Mouse (Mus musculus): ENCODE measurements at regions not wholly inside any gene's neighbourhood (a gene's known extent, or its start where the extent isn't known, plus 50 kb on each side); places are given as distances from the start of the nearest gene placed in this dataset.
A peak's percentile ranks its signal among the peaks of the same experiment; 100 is the strongest.
"Not testable (repeated sequence)": the region's sequence is repeated elsewhere in the genome, so short reads cannot be mapped to it uniquely, and the experiment has no call there.

DNA sequence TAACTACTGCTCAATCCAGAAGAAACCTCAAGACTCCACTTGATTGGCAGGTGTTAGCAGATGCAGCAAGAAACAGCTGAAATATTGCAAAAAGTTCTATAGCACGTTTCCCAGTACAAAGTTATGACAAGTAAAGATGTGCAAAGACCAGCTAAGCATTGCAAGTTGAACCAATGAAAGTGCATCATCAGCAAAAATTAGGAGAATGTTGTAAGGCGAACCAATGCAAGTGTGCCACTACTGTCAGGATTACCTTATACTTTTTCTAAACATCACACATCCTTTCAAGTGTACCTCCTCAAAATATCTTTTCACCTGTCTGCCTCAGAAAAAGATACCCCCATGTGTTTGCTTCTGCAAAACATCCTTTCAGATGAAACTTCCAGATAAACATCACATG is 244.7 kb downstream of the Slco6d1 start:
- WGBS, result 85% methylated on average over 2 of the region's 2 CpGs

DNA sequence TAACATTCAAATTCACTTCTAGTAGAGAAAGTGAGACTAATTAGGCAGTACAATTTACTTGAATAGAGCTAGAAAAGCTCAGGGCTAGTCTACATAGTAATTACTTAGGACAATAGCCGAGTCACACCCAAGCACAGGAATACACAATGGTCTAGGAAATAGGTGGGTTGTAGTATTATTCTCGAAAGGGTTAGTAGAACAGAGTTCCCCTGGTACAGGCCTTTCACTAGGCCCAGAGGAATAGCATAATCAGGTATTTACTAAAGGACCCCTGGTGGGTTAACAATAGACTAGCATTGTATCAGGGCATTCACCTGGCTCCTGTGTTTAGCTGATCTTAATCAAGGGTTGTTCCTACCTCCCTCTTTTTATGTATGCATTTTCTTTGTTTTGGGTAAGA is 246.5 kb downstream of the Slco6d1 start:
- ATAC-seq; H3K27me3 ChIP-seq; H3K9ac ChIP-seq; H3K36me3 ChIP-seq (ENCODE audit: poor library complexity, severe bottlenecking); H3K9me3 ChIP-seq (replicated peaks); H3K4me1 ChIP-seq; H3K4me2 ChIP-seq; H3K4me3 ChIP-seq; H3K27ac ChIP-seq: not testable (repeated sequence)
- WGBS, result 62% methylated on average over 2 of the region's 2 CpGs

More for the DNA sequence above, 244.7 kb downstream of the Slco6d1 start:
- no peak overlapping the region for H3K27ac ChIP-seq
- H3K36me3 ChIP-seq (ENCODE audit: poor library complexity, severe bottlenecking), result no peaks in the 10 kb centered on the region
- no peak overlapping the region for H3K4me2 ChIP-seq
- no peak overlapping the region for H3K4me3 ChIP-seq
- no peaks in the 10 kb centered on the region for H3K27me3 ChIP-seq
- H3K9me3 ChIP-seq (replicated peaks), result no peaks in the 10 kb centered on the region
- no peaks in the 10 kb centered on the region for H3K4me1 ChIP-seq
- no peak overlapping the region for H3K9ac ChIP-seq
- ATAC-seq, result no peak

DNA sequence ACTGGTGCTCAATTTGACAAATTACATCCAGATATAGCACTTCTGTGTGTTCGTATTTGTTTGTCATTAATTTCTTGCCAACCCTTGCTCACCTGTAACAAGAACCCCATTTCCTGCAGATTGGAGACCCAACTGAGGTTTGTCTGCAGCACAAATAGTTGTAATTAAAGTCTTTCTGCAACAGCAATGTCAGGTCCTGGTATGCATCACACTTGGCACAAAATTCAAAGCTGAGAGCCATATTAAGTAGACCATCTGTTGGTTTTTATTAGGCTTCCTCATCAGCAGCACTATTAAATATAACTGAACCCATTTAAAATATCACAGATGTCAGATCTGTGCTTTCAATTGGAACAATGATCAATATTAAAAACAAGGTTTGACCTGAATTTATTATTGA is 247.0 kb downstream of the Slco6d1 start:
- Histone ChIP-seq H3K4me3 (no peak overlapping the region), H3K36me3 (ENCODE audit: poor library complexity, severe bottlenecking) (no peaks in the 10 kb centered on the region), H3K4me2 (no peak overlapping the region), H3K9me3 (replicated peaks) (no peaks in the 10 kb centered on the region), H3K9ac (no peak overlapping the region), H3K4me1 (no peaks in the 10 kb centered on the region), H3K27me3 (no peaks in the 10 kb centered on the region), H3K27ac (no peak overlapping the region)
- peak; percentile 63; the same call in 1 of the 2 replicates for ATAC-seq
- 70% methylated on average over 1 of the region's 1 CpGs for WGBS

DNA sequence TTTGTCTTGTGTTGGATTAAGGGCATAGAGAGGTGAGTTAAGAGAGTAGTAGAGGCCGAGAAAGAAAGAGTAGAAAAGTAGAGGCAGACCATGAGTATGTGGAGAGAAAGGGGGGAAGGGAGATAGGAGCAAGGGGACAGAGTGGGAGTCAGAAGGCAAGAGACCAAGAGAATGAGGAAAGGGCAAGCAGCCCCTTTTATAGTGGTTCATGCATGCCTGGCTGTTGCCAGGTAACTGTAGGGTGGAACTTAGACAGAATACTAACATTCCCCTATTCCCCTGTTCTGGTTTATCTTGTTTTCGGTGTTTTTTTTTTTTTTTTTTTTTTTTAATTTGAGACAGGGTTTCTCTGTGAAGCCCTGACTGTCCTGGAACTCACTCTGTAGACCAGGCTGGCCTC is 247.7 kb downstream of the Slco6d1 start:
- Histone ChIP-seq H3K27ac (no peak overlapping the region), H3K36me3 (ENCODE audit: poor library complexity, severe bottlenecking) (no peaks in the 10 kb centered on the region), H3K4me3 (no peak overlapping the region), H3K27me3 (no peaks in the 10 kb centered on the region), H3K4me2 (no peak overlapping the region), H3K9ac (no peak overlapping the region), H3K9me3 (replicated peaks) (no peaks in the 10 kb centered on the region), H3K4me1 (no peaks in the 10 kb centered on the region)
- 53% methylated on average over 2 of the region's 2 CpGs for WGBS
- peak; percentile 41; the same call in 1 of the 2 replicates for ATAC-seq

DNA sequence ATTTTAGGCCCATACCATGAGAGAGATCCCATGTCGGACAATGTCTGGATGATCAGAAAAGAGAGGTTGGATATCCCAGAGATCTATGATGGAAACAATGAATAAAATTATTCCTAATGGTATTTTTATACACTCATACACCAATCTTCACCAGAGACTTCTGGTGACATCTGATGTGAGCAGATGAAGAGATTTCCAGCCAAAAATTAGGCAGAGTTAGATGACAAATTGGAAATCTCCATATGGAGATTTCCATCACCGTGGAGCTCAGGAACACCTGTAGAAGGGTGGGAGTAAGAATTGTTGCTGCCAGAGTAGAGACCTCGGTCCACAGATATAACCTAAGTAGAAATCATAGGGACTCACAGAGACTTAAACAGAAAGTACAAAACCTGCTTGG is 257.8 kb downstream of the Slco6d1 start:
- Histone ChIP-seq H3K4me1 (no peaks in the 10 kb centered on the region), H3K4me3 (no peak overlapping the region), H3K9me3 (replicated peaks) (no peaks in the 10 kb centered on the region), H3K27me3 (no peaks in the 10 kb centered on the region), H3K36me3 (ENCODE audit: poor library complexity, severe bottlenecking) (no peaks in the 10 kb centered on the region), H3K9ac (no peak overlapping the region), H3K27ac (no peak overlapping the region), H3K4me2 (no peak overlapping the region)
- 88% methylated on average over 3 of the region's 3 CpGs for WGBS
- no peak for ATAC-seq

DNA sequence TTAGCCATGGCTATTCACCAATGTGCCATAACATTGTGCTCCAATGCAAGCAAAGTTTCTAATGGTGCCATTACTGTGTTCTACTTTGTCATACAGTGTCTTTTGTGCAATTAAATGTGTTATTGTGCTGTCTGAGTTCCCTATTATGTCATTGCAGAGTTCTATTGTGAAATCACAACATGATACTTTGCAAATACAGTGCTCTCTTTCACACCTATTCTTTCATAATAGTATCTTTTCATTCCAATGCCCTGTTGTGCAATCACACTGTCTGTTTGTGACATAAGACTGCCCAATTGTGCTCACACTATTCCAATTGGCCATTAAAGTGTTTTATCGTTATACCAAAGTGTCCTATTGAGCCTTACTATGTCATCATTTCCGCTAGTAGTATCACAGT is 292.9 kb downstream of the Slco6d1 start:
- Histone ChIP-seq H3K9me3 (replicated peaks) (no peaks in the 10 kb centered on the region), H3K4me3 (no peak overlapping the region), H3K4me2 (no peak overlapping the region), H3K9ac (no peak overlapping the region), H3K36me3 (ENCODE audit: poor library complexity, severe bottlenecking) (no peaks in the 10 kb centered on the region), H3K27ac (no peak overlapping the region), H3K27me3 (no peaks in the 10 kb centered on the region), H3K4me1 (no peaks in the 10 kb centered on the region)
- ATAC-seq, result no peak
- WGBS, result 92% methylated on average over 2 of the region's 2 CpGs

DNA sequence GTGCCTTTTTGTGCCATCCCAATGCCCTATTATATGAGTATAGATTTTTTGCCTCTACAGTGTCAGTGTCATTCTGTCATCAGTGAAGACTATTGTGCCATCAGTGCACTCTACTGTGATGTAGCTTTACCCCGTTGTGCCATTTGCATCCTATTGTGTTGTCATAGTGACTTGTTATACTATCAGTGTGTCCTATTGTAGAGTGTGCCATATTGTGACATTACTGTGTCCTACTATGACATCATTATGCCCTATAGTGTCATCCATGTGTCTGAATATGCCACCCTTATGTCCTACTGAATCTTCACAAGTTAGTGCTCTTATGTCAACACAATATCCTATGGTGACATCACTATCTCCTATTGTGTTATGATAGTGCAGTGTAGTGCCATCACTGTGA is 293.4 kb downstream of the Slco6d1 start:
- WGBS, result 95% methylated on average over 1 of the region's 1 CpGs
- no peak overlapping the region for H3K4me2 ChIP-seq
- ATAC-seq, result no peak

DNA sequence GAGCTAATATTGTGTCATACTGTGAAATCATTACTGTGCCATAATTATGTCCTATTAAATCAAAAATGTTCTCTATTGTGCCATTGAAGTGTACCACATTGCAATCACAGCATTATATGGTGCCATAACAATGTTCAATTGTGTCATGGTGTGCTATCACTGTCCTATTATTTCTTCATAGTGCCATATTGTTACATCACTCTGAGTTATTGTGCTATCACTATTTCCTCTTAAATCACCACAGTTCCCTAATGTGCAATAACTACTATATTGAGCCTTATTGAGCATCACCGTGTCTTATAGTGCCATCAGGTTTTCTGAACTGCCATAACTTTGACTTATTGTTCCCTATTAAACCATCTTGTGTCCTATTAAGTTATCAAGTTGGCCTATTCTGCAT is 299.7 kb downstream of the Slco6d1 start:
- Histone ChIP-seq H3K9ac (no peak overlapping the region), H3K4me2 (no peak overlapping the region), H3K4me3 (no peak overlapping the region), H3K36me3 (ENCODE audit: poor library complexity, severe bottlenecking) (no peaks in the 10 kb centered on the region), H3K9me3 (replicated peaks) (no peaks in the 10 kb centered on the region), H3K4me1 (no peaks in the 10 kb centered on the region), H3K27ac (no peak overlapping the region), H3K27me3 (no peaks in the 10 kb centered on the region)
- 95% methylated on average over 1 of the region's 1 CpGs for WGBS
- ATAC-seq, result no peak

More for the DNA sequence above, 293.4 kb downstream of the Slco6d1 start:
- Histone ChIP-seq H3K4me1 (no peaks in the 10 kb centered on the region), H3K9me3 (replicated peaks) (no peaks in the 10 kb centered on the region), H3K36me3 (ENCODE audit: poor library complexity, severe bottlenecking) (no peaks in the 10 kb centered on the region), H3K4me3 (no peak overlapping the region), H3K27ac (no peak overlapping the region), H3K27me3 (no peaks in the 10 kb centered on the region), H3K9ac (no peak overlapping the region)

DNA sequence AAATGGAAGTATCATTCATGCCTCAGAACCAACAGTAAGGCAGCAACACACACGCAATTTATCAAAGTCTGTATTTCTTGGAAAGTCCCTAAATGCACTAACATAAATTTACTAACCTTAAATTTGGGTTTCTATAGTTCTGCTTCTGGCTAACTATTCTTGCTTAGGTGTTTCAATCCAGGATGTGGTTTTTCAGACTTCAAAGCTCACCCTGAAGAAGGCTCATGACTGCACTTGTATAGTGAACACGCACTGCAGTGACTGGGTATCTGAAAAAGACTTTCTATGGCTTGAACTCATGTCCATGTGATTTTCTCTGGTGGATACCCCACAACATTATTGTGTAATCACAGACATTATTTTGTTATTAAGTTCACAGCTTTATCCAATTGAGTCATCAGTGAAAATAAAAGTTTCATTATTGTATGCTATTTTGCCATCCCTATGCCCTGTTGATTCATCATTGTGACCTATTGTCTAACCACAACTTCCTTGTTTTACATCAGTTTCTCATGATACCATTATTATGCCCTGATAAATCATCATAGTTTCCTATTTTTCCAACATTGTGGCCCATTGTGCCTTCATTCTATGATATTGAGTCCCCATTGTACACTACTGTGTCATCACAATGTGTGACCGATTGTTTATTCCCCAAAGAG is 306.6 kb downstream of the Slco6d1 start:
- 93% methylated on average over 3 of the region's 3 CpGs for WGBS
- H3K27ac ChIP-seq, result no peak overlapping the region
- no peak overlapping the region for H3K9ac ChIP-seq
- no peaks in the 10 kb centered on the region for H3K4me1 ChIP-seq
- no peak overlapping the region for H3K4me2 ChIP-seq
- no peaks in the 10 kb centered on the region for H3K36me3 ChIP-seq (ENCODE audit: poor library complexity, severe bottlenecking)
- no peak overlapping the region for H3K4me3 ChIP-seq
- no peak for ATAC-seq
- H3K9me3 ChIP-seq (replicated peaks), result no peaks in the 10 kb centered on the region
- no peaks in the 10 kb centered on the region for H3K27me3 ChIP-seq

DNA sequence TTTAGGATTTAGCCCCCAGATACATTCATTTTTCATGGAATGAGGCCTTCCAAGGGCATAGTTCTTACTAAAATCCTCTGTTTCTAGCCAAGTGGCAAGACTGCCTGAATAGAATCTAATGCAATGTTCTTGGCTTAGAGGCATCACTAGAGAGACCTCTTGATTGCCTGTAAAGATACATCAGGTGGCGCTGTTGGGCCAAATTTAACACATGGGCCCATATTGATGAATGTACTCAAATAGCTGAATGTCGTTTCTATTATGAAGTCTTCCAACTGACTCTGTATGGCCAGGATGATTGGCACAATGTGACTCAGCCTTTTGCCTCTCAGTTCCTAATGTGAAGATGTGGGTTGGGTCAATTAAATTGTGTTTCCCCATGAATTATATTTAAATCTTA is 328.0 kb downstream of the Slco6d1 start:
- Histone ChIP-seq H3K4me3 (no peak overlapping the region), H3K4me1 (no peaks in the 10 kb centered on the region), H3K36me3 (ENCODE audit: poor library complexity, severe bottlenecking) (no peaks in the 10 kb centered on the region), H3K4me2 (no peak overlapping the region), H3K27me3 (no peaks in the 10 kb centered on the region), H3K9ac (no peak overlapping the region), H3K27ac (no peak overlapping the region), H3K9me3 (replicated peaks) (no peaks in the 10 kb centered on the region)
- peak; percentile 91 for ATAC-seq
- 3% methylated on average over 2 of the region's 2 CpGs for WGBS

DNA sequence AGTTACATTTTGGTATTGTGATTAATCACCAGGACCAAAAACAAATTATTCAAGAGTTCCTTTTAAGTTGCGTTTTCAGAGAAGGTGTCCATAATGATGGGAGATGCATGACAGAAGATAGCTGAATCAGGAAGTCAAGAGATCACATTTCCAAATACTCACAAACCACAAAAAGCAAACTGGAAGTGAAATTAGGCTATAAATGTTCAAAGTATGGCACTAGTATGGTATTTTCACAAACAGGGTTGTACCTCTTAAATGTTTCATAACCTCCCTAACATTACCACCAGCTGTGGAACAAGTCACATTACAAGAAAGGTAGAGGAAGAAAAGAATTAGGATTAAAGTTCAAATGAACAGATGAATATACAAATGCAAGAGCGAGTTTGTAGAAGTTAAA is 367.6 kb downstream of the Slco6d1 start:
- Histone ChIP-seq H3K27me3 (no peaks in the 10 kb centered on the region), H3K4me2 (no peak overlapping the region), H3K36me3 (ENCODE audit: poor library complexity, severe bottlenecking) (no peaks in the 10 kb centered on the region), H3K4me1 (no peaks in the 10 kb centered on the region), H3K27ac (no peak overlapping the region), H3K4me3 (no peak overlapping the region), H3K9ac (no peak overlapping the region), H3K9me3 (replicated peaks) (no peaks in the 10 kb centered on the region)
- 90% methylated on average over 2 of the region's 2 CpGs for whole genome bisulfite sequencing
- no peak for ATAC-seq

DNA sequence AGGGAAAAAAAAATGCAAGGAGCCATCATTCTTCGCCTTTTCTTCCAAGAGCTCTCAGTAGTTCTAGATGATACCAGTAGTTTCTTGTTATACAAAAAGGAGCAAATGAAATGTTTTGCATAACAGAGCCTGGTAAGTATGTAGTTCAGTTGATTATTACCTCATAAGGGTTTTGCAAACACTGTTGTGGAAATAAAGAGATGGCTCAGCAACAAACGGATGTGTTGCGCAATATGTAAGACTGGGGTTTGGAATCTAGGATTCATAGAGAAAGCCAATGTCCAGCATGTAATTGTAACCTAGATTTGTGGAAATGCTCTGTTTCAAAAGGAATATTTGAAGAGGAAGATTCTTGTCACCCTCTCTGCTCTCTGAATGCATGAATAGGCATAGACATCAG is 372.4 kb downstream of the Slco6d1 start:
- H3K27ac ChIP-seq, result no peak overlapping the region
- H3K27me3 ChIP-seq, result no peaks in the 10 kb centered on the region
- H3K9me3 ChIP-seq (replicated peaks), result no peaks in the 10 kb centered on the region
- 95% methylated on average over 3 of the region's 3 CpGs for WGBS
- H3K4me2 ChIP-seq, result no peak overlapping the region
- no peak overlapping the region for H3K9ac ChIP-seq
- ATAC-seq, result no peak
- no peak overlapping the region for H3K4me3 ChIP-seq
- no peaks in the 10 kb centered on the region for H3K36me3 ChIP-seq (ENCODE audit: poor library complexity, severe bottlenecking)
- no peaks in the 10 kb centered on the region for H3K4me1 ChIP-seq

DNA sequence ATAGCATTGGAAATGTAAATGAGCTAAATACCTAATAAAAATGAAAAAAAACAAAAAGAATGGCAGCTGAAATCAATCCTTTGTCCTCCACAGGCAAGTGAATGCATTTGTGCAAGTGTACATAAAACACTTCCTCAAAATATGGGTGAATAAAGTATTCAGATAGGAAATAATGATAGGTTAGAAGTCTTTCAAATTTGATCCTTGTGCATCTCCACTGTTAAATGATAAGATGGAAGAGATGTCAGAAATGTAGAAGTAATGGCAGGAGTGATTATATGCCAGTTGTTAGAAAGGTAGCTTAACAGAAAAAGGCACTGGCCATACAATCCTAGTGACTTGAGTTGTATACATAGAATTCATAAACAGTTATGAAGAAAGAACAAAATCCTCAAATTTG is 391.6 kb downstream of the Slco6d1 start:
- no peak for ATAC-seq
- Histone ChIP-seq H3K36me3 (ENCODE audit: poor library complexity, severe bottlenecking) (no peaks in the 10 kb centered on the region), H3K9ac (no peak overlapping the region), H3K9me3 (replicated peaks) (no peaks in the 10 kb centered on the region), H3K4me2 (no peak overlapping the region), H3K27me3 (no peaks in the 10 kb centered on the region), H3K4me3 (no peak overlapping the region), H3K27ac (no peak overlapping the region), H3K4me1 (no peaks in the 10 kb centered on the region)

Data from forebrain, embryonic 13.5 days (tissue).